Mouse (Mus musculus): Measurements from ENCODE around the gene Dclre1a. TPM values are rescaled to one million over a fixed set of nuclear protein-coding genes. Genes with fewer than 3 reads are reported as not detected.
"Not testable (repeated sequence)": the region's sequence is repeated elsewhere in the genome, so short reads cannot be mapped to it uniquely, and the experiment has no call there.

Dclre1a gene
- total RNA-seq, 2 experiments from 2014 or later: 3.5 to 3.9 TPM

DNA sequence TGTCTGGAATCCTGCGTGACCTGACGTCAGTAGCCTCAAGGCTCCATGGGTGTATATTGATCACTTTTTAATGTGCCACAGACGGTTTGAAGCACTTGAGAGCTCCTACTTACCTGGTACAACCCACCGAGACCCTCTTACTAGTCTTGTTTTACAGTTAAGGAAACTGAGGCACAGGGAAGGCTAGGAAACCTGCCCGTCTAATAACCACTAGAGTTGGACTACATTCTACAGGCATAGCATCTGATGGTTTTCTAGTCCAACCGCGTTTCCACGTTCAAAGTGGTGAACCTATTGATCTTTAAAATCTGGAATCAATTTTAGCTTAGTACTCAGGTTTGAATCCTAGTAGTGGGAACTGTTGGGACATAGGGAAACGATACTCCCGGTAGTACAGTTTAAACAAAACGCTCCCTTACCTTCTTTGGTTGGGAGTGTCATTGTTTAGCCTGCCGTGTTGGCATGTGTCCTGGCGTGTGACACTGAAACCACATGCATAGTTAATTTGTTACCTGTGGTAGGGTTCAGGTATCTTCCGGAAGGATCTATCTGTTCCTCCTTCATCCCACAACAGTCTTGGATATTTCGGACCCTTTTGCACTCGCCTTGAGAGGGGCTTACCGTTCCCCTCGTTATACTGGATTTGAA, 1.1 kb upstream of the Dclre1a start:
- DNase-seq (ENCODE audit: low spot score): no peak

DNA sequence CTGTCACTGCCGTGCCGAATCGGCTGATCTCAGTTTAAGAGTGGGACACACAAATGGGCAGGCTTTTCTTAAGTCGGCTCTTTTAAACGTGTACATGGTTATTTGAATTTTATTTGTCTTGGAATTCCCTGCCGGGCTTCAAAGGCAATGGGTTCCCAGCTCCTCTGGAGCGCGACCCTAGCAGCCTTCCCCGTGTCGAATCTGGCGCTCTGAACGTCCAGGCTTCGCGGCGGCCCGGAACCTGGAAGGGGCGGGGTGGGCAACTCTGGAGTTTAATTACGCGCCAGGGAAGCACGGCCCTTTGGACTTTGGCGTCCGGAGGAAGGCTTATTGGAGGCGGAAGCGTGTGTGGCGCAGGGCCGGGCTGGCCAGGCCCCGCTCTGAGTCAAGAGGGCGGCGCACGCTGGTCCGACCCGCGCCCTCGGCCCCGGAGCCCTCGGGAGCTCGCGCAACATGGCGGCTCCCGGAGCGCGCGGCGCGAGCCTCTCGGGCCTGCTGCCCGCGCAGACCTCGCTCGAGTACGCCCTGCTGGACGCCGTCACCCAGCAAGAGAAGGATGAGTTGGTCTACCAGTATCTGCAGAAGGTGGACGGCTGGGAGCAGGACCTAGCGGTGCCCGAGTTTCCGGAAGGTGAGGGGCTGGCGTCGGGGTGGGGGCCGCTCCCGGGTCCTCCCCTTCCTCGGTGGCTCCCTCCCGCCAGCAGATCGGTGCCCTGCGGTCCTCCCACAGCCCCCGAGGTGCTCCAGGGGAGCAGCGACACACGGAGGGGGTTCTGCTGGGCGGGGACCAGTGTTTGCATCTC, 409 bp upstream of the Dclre1a start, which contains the start of gene Nhlrc2:
TSS of gene Nhlrc2 (plus strand) at position 32 of the 803 bp plus-strand sequence.
- DNase-seq (ENCODE audit: low spot score): peak; percentile 87

DNA sequence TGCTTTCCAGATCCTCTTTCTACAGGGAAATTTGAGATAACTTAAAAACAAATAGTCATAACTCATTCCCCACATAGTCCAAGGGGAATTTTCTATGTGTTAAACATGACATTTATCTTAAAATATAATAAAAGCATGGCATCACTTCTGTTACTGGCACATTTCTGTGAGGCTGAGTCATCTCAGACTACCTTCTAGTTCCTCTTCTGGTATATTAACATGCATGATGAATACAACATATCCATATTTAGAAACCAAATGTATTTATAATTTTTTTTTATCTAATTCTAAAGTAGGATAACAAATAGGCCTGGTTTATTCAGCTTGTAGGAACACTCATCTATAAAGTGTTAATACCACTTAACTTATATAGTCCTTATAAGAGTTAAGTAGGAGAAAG, 2.0 kb downstream of the Dclre1a start:
- DNase-seq (ENCODE audit: low spot score): no peak

DNA sequence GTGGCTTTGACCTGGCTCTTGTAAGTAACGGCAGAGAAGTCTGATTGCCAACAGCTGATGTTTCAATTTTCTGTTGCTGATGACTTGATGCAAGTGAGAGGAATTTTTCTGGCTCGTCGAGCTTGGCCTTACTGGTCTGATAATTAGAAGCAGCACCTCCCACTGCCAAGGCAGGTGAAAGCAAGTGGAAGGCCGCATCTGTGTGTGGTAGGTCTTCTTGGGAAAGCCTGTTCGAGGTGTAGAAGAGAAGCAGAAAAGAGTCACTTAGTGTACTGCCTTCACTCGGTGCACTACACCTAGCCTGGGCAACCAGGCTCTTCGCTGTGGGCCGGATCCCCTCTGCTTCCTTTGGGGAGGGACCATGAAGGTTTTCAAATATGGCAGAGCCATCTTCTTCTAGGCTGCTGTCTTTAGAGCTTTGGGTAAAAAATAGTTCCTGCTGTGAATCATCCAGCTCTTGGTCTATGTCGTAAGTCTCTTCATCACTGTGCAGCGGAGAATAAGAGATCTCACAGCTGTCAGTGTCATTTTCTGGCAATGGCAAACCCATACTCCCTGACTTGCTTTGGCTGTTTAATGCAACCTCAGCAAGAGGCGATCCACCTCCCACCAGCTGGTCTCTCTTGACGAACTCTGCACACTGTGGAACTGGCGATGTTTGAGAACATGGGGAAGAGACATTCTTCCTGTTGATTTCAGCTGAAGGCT, 3.2 kb downstream of the Dclre1a start:
- DNase-seq (ENCODE audit: low spot score): no peak

DNA sequence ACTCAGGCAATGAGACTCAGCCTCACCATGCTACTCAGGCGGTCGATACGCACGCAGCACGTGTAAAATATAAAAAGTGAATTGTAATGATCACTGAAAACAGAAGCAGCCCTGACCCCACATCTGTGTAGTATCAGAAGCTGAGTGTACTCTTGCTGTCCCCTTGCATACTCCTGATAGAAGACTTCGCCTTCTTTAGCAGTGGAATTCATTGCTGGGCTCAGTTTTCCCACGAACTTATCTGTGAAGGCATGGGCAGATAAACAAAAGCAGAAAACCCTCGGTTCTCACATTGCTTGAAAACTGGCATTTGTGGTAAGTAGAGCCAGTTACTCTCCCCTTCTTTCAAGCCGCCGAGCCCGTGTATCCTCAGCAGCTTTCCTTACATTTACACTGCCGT, 4.7 kb downstream of the Dclre1a start:
- no peak for DNase-seq (ENCODE audit: low spot score)

DNA sequence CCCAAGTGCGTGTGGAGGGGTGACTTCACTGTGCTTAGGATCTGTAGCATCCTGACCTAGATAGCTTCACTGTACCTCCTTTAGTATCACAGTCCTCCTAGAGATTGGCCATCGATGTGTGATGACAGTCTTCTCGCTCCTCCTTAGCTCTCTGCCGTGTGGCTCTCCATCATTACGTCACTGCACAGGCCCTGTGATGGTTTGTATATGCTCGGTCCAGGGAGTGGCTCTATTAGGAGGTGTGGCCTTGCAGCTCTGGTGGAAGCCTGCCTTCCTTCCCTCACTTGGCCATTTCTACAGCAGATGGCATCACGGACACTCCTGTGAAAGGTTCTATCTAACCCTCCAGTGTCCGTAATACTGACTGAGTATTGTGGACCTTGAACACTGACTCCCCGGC, 12.3 kb downstream of the Dclre1a start:
- DNase-seq (ENCODE audit: low spot score): no peak

DNA sequence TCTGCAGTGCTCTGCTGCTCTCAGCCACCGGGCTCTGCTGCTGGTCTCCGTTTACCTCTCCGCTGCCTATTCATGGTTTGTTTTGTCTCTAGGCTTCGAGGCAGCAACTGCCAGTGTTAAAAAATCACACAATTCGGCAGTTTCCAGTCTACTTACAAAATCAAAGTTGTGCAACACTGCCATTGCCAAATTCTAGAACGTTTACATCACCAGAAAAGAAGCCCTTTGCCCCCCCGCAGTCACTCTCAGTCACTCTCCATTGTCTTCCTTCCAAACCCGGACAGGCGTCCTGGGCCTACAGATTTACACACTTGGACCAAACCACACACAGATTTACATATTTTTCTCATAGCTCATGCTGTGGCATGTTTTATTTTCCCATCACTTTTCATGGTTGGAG, 13.0 kb downstream of the Dclre1a start:
- no peak for DNase-seq (ENCODE audit: low spot score)

DNA sequence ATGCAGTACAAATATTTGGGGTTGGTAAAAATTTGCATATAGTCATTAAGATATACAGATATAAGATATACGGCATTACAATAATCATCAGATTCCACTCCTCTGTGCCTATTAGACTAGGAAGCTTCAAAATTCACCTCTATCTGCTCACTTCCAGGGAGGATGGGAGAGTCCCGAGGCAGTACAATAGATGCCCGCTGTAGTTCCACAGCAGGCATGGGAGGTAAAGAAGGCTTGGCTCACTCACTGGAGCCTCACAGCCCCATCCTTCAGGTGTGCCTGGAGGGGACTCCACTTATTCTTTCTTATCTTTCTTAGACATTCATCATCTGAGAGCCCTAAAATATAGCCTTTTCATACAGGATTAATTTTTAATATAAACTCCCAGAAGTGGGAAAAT, 13.7 kb downstream of the Dclre1a start:
- no peak for DNase-seq (ENCODE audit: low spot score)

DNA sequence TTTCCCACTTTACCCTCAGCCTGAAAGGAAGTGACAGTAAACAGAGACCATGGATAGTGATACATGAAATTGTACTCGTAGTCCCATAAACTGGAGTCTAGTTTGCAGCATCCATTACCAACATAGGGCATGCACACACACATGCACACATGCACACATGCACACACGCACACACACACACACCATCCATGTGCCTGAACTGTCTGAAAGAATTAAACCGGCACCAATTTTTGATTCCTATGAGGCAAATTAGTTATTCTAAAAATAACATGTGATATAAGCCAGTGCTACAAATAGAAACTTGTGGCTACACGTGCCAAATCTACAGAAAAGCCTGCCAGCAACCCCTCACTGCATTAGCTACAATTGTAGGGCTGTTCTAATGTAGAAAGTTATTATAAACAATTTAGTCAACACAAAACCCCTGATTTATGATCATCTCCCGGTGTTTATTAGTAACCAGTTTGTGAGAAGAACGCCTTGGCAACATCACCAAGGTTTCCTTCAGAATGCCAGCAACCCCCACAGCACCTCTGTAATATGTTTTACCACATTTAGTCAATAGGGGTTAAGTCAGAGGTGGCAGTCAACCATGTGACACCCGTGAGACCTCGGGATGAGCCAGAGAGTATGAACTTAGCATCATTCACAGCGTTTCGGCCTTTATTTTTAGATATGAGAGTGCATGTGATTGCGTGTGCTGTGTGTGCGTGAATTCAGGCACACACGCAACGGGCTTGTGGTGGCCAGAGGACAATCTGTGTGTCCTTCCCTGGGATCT, 14.5 kb downstream of the Dclre1a start:
- DNase-seq (ENCODE audit: low spot score): no peak

DNA sequence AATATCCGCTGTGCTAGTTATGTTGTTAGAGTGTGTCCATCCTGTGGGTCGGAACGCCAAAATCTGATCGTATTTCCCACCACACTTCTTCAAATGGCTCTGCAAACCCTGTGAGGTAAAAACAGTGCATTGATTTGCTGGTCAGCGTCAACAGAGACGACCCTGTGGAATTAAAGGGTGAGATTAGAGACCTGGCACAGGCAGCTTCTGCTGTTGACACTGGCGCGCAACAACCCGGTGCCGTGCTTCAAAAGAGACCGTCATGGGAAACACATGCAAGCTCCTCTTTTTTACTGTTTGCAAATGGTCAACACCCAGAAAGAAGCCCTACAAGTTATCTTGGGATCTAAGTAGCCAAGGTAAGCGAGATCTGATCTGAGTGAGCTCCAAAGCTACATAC, 16.8 kb downstream of the Dclre1a start:
- no peak for DNase-seq (ENCODE audit: low spot score)

DNA sequence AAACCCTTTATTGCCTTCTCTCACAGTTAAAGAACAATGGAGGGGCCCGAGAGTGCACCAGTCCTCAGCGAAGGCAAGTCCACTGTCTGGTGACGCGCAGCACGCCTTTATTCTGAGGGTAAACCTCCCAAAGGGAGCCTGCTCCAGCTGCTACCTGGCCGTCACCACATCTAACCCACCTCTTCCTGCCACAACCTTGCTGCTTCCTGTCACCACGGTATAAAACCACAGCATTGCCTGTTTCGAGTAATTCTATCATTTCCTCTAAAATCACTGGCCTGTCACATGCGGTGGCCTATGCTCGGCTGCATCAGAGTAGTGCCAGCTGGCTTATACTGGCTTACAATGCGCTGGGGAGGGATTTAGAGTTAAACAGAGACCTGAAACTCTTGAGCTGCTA, 17.5 kb downstream of the Dclre1a start:
- DNase-seq (ENCODE audit: low spot score): not testable (repeated sequence)

DNA sequence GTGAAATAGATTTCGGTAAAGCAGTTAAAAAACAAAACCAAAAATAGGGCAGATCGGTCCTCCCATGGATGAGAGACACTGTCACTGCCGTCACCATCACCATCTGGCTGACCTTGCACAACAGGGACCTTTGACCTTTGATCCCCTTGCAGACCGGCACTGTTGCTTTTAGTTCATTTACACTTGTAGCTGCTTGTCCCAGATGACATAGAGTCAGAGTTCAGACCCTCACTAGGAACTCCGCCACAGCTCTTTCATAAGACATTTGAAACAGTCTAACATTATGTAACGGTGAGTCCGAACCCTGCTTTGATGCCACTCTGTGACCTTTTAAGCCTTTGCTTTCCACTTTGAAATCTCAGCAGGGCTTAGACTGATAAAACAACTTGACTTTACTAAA, 28.6 kb downstream of the Dclre1a start:
- not testable (repeated sequence) for DNase-seq (ENCODE audit: low spot score)

DNA sequence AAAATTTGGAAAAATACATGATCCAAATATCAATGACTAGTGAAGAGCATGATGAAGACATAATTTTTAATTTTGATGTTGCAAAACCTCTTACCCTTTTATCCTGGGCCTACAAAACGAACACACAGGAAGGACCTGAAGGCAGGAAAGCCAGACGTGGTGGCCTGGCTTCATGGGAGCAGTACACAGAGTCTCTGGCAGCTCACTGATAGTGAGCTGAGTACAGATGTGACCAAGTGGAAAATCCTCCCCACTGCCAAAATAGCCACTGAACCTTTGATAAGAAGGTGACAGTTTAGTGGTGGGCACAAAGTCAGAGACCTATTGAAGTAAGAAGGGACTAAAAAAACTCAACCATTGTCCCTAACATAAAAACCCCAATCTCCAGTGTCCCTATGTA, 34.5 kb downstream of the Dclre1a start:
- DNase-seq (ENCODE audit: low spot score): not testable (repeated sequence)

DNA sequence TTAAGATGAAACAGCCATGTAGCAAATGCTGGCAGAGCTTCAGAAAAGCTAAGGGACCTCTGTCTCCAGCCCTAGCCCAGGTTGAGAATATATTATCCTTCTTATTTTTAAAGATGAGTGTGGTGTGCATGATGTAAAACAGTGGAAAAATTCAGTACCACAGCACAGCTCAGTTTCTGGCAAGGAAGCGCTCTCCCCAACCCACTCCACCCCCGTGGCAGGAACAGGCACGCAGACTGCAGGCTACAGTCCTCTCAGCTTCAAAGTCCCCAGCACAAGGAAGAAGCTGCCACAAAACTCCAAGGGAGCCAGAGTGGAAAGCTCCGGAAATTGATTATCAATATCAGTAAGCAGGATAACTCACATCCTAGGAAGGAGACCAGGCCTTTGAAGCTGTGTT, 36.8 kb downstream of the Dclre1a start:
- DNase-seq (ENCODE audit: low spot score): not testable (repeated sequence)

DNA sequence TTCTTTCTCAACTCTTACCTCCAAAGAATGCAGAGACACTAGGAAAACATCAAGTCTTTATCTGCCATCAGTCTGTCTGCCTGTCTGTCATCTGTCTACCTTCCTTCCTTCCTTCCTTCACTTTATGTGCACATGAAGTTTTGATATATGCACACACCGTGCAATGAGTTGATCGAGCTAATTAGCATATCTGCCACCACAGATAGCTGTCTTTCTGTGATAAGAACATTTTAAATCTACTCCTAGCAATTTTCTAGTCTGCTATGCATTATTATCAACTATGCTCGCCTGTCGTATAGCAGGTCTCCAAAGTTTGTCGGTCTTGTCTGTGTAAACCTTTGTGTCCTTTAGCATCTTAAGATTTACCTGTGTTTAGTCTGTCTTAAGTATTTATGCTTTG, 44.5 kb downstream of the Dclre1a start:
- not testable (repeated sequence) for DNase-seq (ENCODE audit: low spot score)

DNA sequence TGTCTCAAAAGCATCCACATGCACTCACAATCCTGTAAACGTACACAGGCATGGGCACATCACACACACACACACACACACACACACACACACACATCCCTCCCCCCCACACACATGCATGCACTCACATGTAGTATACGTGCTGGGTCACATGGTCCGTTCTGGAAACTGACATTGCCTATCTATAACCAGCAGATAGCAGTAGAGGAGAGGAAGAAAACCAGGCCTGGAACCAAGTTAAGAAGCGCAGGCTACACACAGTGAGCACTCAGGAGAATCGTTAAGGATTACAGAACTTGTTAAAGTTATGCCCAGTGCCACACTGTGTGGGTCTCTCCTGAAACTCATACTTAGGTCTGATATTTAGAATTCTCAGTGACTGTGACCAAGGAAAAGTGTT, 45.0 kb downstream of the Dclre1a start:
- DNase-seq (ENCODE audit: low spot score): not testable (repeated sequence)

DNA sequence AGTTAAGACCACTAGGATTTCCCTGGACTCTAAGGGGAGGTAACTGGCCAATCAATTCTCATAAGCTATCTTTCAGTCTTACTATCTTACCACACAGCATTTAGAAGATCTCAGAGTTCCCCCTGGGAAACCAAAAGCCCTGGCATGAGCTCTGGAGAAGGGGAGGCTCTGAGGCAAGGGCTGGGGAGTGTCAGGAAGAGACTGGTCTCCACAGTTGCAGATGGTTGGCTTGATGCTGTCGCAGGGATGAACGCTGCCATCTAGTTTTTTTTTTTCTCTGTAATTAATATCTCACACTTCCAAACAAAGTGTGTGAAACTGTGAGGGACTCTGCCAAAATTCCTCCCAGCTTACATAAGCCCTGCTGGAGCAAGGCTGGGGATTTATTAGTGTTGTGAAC, 53.9 kb downstream of the Dclre1a start:
- DNase-seq (ENCODE audit: low spot score): not testable (repeated sequence)

DNA sequence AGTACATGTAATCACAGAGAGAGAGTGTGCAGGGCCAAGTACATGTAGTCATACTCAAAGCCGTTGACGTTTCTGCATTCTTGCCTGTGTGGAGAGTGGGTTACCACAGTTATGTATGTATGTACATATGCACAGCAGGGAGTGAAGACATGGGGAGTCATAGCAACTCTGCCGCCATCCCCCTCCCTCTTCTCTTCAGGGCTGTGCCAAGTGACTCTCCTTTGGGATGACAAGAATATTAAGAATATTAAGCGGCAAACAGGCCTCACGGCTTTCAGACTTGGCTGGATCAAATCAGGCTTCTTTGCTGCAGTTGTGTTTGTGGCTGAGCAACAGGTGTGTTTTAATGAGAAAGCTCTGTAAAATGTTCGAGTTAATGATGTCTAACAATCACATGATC, 58.4 kb downstream of the Dclre1a start:
- no peak for DNase-seq (ENCODE audit: low spot score)

DNA sequence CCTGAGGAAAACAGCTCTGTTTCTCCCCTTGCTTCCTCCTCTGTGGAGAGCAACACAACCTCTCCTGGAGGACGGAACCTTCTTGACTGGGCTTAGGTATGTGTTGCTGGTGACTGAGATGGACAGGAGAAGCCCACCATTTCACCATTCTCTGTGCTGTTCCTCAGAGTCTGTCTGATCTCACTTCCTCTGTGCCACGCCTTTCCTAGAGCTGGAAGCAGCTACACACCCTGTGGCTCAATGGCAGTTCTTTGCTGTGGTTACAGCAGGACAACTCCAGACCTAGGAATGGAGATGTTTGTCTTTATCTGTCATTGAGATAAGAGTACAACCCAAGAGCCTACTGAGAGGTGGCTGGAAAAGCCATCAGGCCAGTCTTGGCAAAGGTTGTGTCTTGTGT, 60.7 kb downstream of the Dclre1a start:
- no peak for DNase-seq (ENCODE audit: low spot score)

DNA sequence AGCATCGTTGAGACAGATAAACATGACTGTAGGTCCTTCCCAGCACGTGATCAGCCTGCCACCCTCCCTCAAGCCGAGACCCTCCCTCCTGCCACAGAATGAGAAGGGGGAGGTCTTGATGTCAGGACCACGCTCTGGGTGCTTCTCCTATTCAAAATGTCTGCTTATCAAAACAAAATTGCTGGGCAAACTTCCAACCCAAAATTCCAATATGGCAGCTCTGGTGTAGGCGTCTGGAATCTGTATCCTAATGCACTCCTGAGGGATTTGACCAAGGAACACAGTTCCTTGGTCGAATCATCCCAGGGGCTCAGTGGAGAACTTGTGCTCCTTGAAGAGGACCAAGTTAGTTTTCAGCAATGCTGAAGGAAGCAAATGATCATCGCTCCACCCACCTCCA, 61.1 kb downstream of the Dclre1a start:
- DNase-seq (ENCODE audit: low spot score): no peak

DNA sequence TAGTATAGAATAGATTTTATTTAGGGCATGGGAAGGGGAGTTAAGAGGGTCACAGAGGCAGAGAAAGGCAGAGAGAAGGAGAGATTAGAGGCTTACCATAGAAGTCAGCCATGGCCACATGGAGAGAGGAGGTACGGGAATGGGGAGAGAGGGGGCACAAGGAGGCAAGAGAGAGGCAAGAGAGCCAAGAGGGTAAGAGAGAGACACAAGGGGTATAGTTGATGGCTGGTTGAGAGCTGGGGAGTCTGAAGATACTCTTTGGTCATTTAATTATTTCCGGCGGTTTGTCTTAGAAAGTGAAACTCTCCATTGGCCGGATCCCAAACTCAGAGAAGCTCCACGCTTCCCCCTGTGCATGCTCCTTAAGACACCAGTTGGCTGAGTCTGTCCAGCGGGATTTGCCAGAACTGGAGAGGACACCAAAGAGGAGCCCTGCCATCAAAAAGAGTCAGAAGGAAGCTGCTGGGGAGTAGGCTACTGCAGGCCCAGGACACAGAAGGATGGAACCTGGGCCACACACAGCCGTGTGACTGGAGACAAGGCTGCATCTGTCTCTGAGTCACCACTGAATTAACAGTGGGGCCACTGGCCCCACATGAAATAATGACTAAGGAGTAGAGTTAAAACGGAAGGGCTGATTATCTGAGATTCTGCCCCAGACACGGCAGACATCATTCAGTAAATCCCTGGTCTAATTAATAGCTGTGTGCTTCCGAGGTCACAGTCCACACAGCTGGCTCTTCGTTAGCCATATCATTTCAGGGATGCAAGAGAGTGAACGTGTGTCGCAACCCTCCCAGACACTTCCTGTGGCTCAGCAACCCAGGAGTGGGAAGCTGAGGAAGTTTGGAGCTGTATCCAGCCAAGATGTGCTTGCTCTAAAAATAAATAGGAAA, 62.4 kb downstream of the Dclre1a start:
- peak; percentile 13 for DNase-seq (ENCODE audit: low spot score)
